Mouse (Mus musculus): ENCODE measurements around the gene Trio. TPM values are rescaled to one million over a fixed set of nuclear protein-coding genes. Genes with fewer than 3 reads are reported as not detected.

The Trio gene
- polyA plus RNA-seq, 3 experiments from 2014 or later, result 3.1 to 9.4 (median 9.0) TPM

- ATAC-seq, result no peak
Measured at GRCm38 (mm10) chr15:27991066-27991701, 34.5 kb downstream of the Trio start.

GRCm38 (mm10) chr15:27987979-27988378 lies 37.7 kb downstream of the Trio start:
- ATAC-seq, result no peak

GRCm38 (mm10) chr15:27984881-27985280 lies 40.8 kb downstream of the Trio start:
- ATAC-seq, result no peak

- no peak for ATAC-seq
Measured at GRCm38 (mm10) chr15:27981764-27982500, 43.7 kb downstream of the Trio start.

- ATAC-seq, result no peak
Measured at GRCm38 (mm10) chr15:27981258-27981657, 44.4 kb downstream of the Trio start.

GRCm38 (mm10) chr15:27980436-27980835 lies 45.2 kb downstream of the Trio start:
- ATAC-seq, result no peak

GRCm38 (mm10) chr15:27976950-27977349 lies 48.7 kb downstream of the Trio start:
- no peak for ATAC-seq

- no peak for ATAC-seq
Measured at GRCm38 (mm10) chr15:27976366-27976765, 49.3 kb downstream of the Trio start.

GRCm38 (mm10) chr15:27974637-27975036 lies 51.0 kb downstream of the Trio start:
- ATAC-seq, result no peak

GRCm38 (mm10) chr15:27968183-27968582 lies 57.5 kb downstream of the Trio start:
- ATAC-seq, result no peak

GRCm38 (mm10) chr15:27967128-27967876 lies 58.3 kb downstream of the Trio start:
- no peak for ATAC-seq

- ATAC-seq, result no peak
Measured at GRCm38 (mm10) chr15:27964877-27965276, 60.8 kb downstream of the Trio start.

- no peak for ATAC-seq
Measured at GRCm38 (mm10) chr15:27963506-27963905, 62.1 kb downstream of the Trio start.

GRCm38 (mm10) chr15:27960642-27961041 lies 65.0 kb downstream of the Trio start:
- ATAC-seq, result no peak

GRCm38 (mm10) chr15:27957867-27958266 lies 67.8 kb downstream of the Trio start:
- no peak for ATAC-seq

- no peak for ATAC-seq
Measured at GRCm38 (mm10) chr15:27955614-27956013, 70.0 kb downstream of the Trio start.

- no peak for ATAC-seq
Measured at GRCm38 (mm10) chr15:27954356-27954755, 71.3 kb downstream of the Trio start.

GRCm38 (mm10) chr15:27953570-27953969 lies 72.1 kb downstream of the Trio start:
- ATAC-seq, result no peak

GRCm38 (mm10) chr15:27951195-27951594 lies 74.5 kb downstream of the Trio start:
- ATAC-seq, result no peak

- no peak for ATAC-seq
Measured at GRCm38 (mm10) chr15:27949196-27949595, 76.5 kb downstream of the Trio start.

- no peak for ATAC-seq
Measured at GRCm38 (mm10) chr15:27947880-27948279, 77.8 kb downstream of the Trio start.

GRCm38 (mm10) chr15:27945570-27945969 lies 80.1 kb downstream of the Trio start:
- ATAC-seq, result no peak

- ATAC-seq, result no peak
Measured at GRCm38 (mm10) chr15:27944898-27945297, 80.8 kb downstream of the Trio start.
